Mouse (Mus musculus) intestine, embryonic 16.5 days (tissue): ENCODE data around the gene Pdzd4. TPM values are rescaled to one million over a fixed set of nuclear protein-coding genes. Genes with fewer than 3 reads are reported as not detected.

Source experiments
- ATAC-seq: fragments of 200-750 bp; cut with Nextera tagmentation; 2 replicates; pipeline ENCODE4 v1.8.0; 2017; ENCODE audit warnings: moderate TSS enrichment, moderate library complexity
- H3K27ac ChIP-seq: fragments of 300-500 bp; sonication (generic); 2 replicates; pipeline ENCODE4 v1.5.1; 2014; ENCODE audit warnings: mild to moderate bottlenecking, low read length
- H3K27me3 ChIP-seq: fragments of 300-500 bp; sonication (generic); replicated peaks from 2 replicates; pipeline ENCODE4 v1.6.1; 2014; ENCODE audit warnings: low read length, control low read depth, mixed read lengths; ENCODE audit not compliant: control insufficient read depth, insufficient read depth
- H3K36me3 ChIP-seq: fragments of 300-500 bp; sonication (generic); 2 replicates; pipeline ENCODE4 v1.6.1; 2014; ENCODE audit warnings: low read length, control low read depth; ENCODE audit not compliant: control insufficient read depth, insufficient read depth
- H3K4me1 ChIP-seq: fragments of 300-500 bp; sonication (generic); 2 replicates; pipeline ENCODE4 v1.6.1; 2014; ENCODE audit warnings: low read length, control low read depth, mixed read lengths; ENCODE audit not compliant: control insufficient read depth, insufficient read depth
- H3K4me2 ChIP-seq: fragments of 300-500 bp; sonication (generic); 2 replicates; pipeline ENCODE4 v1.6.1; 2014; ENCODE audit warnings: low read depth, low read length, control low read depth
- H3K4me3 ChIP-seq: fragments of 300-500 bp; sonication (generic); 2 replicates; pipeline ENCODE4 v1.5.1; 2014; ENCODE audit warnings: mild to moderate bottlenecking, low read length
- H3K9ac ChIP-seq: fragments of 300-500 bp; sonication (generic); 2 replicates; pipeline ENCODE4 v1.6.1; 2014; ENCODE audit warnings: low read depth, low read length
- H3K9me3 ChIP-seq: fragments of 300-500 bp; sonication (generic); 2 replicates; pipeline ENCODE4 v1.6.1; 2016; ENCODE audit warnings: low read length, control low read depth; ENCODE audit not compliant: control insufficient read depth
- WGBS: fragments of 180-500 bp; shearing (Covaris S2); extraction: QIAGEN DNeasy Blood & Tissue Kit; methylation state at CpG from one replicate; pipeline ENCODE4 v1.1.7; 2014; 5-methylcytosine and 5-hydroxymethylcytosine counted together
- polyA plus RNA-seq: library from polyadenylated mRNA; unstranded; fragments of >200 nt; fragmentation: Nextera tagmentation; extraction: Ambion mirVana; gene quantifications from 2 replicates; pipeline ENCODE4 v1.2.1, GENCODE M21; 2015

Gene Pdzd4
- polyA plus RNA-seq, 1 experiment from 2014 or later, result 0.53 TPM

DNA sequence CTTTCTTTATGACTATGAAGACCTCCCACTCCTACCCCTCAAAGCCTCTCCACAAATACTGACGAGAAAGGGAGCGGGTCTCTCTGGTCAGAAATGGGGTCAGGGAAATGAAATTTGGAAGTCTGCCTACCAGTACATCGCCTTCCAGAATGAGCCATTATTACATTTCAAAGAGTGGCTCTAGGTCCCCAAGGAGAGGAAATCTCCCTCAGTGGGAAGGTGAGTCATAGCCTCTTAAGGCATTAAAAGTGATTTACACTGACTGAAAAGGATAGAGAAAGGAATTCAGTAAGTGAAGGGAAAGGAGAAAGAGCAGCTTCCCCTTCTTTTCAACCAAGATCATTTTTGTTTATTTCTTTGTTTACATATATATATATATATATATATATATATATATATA, 11.9 kb upstream of the Pdzd4 start:
- 82% methylated on average over 3 of the region's 3 CpGs for WGBS
- Histone ChIP-seq H3K36me3 (no peaks in the 10 kb centered on the region), H3K27me3 (no peaks in the 10 kb centered on the region), H3K4me2 (no peak overlapping the region), H3K9ac (no peak overlapping the region), H3K4me1 (no peaks in the 10 kb centered on the region), H3K4me3 (no peak overlapping the region), H3K27ac (no peak overlapping the region), H3K9me3 (no peaks in the 10 kb centered on the region)
- no peak for ATAC-seq

DNA sequence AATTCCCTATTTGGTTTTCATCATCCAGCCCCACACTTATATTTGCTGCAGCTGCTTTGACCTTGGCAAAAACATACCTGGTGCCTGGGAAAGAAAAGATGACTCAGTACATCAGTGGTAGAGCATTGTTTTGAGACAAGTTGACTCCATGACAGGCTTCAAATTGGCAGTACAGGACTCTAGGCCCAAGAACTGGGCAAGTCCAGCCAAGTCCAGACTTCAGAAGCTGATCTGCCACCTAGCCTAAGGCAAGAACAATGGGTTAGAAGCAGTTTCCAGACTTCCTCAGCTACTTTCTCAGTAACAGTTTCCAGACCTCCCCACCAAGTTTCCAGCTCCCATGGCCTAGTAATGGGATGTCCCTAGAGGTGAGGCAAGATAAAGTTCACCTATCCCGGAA, 11.0 kb upstream of the Pdzd4 start:
- Histone ChIP-seq H3K4me2 (no peak overlapping the region), H3K4me1 (no peaks in the 10 kb centered on the region), H3K9me3 (no peaks in the 10 kb centered on the region), H3K36me3 (no peaks in the 10 kb centered on the region), H3K27me3 (no peaks in the 10 kb centered on the region), H3K27ac (no peak overlapping the region), H3K9ac (no peak overlapping the region), H3K4me3 (no peak overlapping the region)
- ATAC-seq, result no peak
- WGBS, result 93% methylated on average over 1 of the region's 1 CpGs

DNA sequence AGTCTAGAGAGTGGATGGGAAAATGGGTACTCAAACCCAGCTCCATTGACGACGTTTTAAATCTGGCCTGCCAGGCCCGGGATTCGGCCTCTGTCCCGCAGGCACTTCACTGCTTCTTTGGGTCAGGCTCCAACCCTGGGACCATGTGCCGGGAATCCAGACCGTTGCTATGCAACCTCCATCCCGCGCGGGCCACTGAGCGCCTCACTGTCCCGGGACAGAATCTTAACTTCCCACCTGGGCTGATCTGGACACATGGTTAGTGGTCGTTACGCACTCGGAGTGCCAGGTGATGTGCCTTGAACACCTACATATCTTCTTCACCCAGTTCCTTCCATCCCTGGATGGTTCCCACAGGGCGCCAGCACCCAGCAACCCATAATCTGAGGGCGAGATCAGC, 1.0 kb downstream of the Pdzd4 start:
- 13% methylated on average over 17 of the region's 17 CpGs for WGBS
- no peak for ATAC-seq

DNA sequence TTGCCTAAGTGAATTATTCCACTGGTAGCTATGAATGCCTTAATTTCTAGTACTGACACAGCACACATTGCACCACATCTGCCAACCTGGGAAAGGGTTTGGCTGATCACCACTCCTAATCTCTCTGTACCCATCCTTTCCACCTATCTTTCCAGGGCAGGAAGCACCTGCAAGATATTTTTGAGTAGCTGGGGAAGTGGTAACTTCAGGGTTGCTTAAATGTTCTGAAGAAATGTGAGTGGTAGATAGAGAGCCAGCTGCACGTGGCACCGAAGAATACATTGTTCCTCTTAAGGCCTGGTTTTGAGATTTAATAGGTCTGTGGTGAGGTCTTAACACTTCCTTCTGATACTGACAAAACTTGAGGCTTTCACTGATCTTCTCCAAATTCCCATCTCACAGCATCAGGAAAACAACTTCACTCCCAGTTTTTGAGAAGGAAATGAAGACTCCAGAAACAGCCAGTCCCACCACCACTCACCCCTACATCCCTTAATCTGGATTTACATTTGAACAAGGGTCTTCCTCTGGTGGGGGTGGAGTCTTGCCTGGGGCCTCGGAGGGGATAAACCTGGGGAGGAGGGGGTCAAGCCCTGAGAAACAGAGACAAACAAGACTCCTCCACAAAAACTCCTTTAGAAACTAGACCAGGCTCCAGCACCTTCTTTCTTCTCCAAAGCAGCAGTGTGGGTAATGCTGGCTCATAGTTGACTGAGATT, 8.0 kb downstream of the Pdzd4 start:
- Histone ChIP-seq H3K4me3 (no peak overlapping the region), H3K36me3 (no peaks in the 10 kb centered on the region)
- WGBS, result 58% methylated on average over 3 of the region's 3 CpGs

More for the DNA sequence above, 1.0 kb downstream of the Pdzd4 start:
- Histone ChIP-seq H3K27me3 (peaks cover 16% of the 10 kb centered on the region), H3K9me3 (no peaks in the 10 kb centered on the region), H3K4me3 (peak overlapping the region; percentile 63), H3K4me1 (no peaks in the 10 kb centered on the region), H3K27ac (no peak overlapping the region), H3K4me2 (peak overlapping the region; percentile 73), H3K36me3 (no peaks in the 10 kb centered on the region), H3K9ac (peak overlapping the region; percentile 19; the same call in 1 of the 2 replicates)

DNA sequence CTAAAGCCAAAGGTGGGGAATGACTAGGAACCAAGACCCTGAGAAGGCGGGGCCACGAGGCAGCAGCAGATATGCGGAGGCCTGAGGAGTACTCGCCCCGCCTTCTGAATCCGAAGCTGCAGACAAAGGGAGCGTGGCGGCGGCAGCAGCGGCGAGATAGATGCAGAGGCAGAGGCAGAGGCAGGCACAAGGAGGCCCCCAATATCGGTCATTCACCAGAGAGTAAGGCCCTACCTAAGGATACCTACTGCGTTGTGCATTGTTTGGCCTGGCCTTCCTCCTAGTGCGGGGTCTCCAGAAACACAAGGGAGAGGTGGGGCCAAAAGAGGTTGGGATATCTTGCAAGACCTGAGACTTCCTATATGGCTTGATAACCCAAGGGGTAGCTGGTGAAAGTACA, 9.7 kb downstream of the Pdzd4 start:
- no peak; the same call in 1 of the 2 replicates for ATAC-seq
- peak overlapping the region; percentile 56; the same call in 1 of the 2 replicates for H3K9ac ChIP-seq
- no peaks in the 10 kb centered on the region for H3K4me1 ChIP-seq
- H3K27me3 ChIP-seq, result no peaks in the 10 kb centered on the region
- H3K4me3 ChIP-seq, result peak overlapping the region; percentile 29
- H3K36me3 ChIP-seq, result no peaks in the 10 kb centered on the region
- H3K9me3 ChIP-seq, result no peaks in the 10 kb centered on the region
- H3K27ac ChIP-seq, result no peak overlapping the region
- peak overlapping the region; percentile 48 for H3K4me2 ChIP-seq
- WGBS, result 17% methylated on average over 14 of the region's 14 CpGs

More for the DNA sequence above, 8.0 kb downstream of the Pdzd4 start:
- Histone ChIP-seq H3K27ac (no peak overlapping the region), H3K27me3 (no peaks in the 10 kb centered on the region), H3K9me3 (no peaks in the 10 kb centered on the region), H3K4me2 (no peak overlapping the region), H3K9ac (no peak overlapping the region), H3K4me1 (no peaks in the 10 kb centered on the region)
- ATAC-seq, result no peak

DNA sequence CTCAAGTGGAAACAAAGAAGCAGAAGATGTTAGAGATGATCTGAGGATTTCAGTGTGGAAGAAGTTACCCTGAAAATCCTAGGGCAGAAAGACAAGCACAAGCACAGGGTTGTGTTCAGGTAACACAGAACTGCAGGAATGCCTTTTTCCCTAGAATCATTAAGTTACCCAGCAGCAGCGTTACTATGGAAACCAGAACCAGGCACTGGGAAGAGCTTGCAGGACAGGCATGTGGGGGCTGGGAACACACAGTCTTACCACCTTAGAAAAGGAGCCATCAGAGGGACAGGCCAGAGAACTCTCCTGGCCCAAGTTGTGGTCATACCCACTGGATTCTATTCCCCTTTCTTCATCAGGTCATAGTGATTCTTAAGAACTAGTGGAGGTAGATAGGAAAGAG, 19.0 kb downstream of the Pdzd4 start:
- Histone ChIP-seq H3K27me3 (no peaks in the 10 kb centered on the region), H3K9ac (no peak overlapping the region), H3K27ac (no peak overlapping the region), H3K4me2 (no peak overlapping the region), H3K4me3 (no peak overlapping the region), H3K4me1 (no peaks in the 10 kb centered on the region), H3K36me3 (no peaks in the 10 kb centered on the region), H3K9me3 (no peaks in the 10 kb centered on the region)
- WGBS, result 65% methylated on average over 1 of the region's 1 CpGs
- ATAC-seq, result no peak

DNA sequence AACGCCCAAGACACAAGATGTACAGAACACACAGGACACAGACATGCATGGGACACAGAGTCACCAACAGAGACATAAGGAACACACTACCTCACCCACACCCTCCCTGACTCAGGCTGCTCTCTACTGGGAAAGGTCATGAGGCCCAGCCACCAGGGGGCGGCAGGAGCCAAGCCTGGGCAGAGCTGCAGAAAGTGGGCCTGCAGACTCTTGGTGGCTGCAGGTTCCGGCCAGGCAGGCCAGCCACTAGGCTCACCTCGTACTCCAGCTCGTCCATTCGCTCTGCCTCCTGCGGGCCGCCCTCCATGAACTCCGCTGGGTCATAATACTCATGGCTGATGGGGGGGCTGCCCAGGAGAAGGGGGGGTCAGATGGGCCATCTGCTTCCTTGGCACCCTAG, 26.3 kb downstream of the Pdzd4 start:
- Histone ChIP-seq H3K36me3 (no peaks in the 10 kb centered on the region), H3K27me3 (no peaks in the 10 kb centered on the region), H3K9me3 (no peaks in the 10 kb centered on the region), H3K9ac (no peak overlapping the region), H3K4me3 (no peak overlapping the region), H3K4me2 (no peak overlapping the region), H3K4me1 (no peaks in the 10 kb centered on the region), H3K27ac (no peak overlapping the region)
- ATAC-seq, result peak; percentile 79
- WGBS, result 37% methylated on average over 9 of the region's 9 CpGs

DNA sequence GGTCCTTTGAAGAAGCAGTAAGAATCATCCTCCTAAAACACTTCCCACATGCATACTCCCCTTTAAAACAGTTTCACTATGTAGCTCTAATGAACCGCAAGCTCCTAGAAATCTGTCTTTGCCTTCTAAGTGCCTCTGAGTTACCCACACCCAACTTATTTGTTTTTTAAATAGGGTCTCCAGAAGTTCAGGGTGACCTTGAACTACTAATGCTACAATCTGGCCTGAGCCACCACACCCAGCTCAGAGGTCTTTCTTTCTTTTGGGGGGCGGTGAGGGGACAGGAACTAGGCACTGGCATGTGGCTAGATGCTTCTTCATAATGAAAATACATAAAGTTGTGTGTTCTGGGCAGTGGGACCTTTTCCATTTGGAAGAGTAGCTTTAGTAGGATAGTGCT, 27.3 kb downstream of the Pdzd4 start:
- H3K9me3 ChIP-seq, result no peaks in the 10 kb centered on the region
- 76% methylated on average over 2 of the region's 2 CpGs for WGBS
- no peaks in the 10 kb centered on the region for H3K4me1 ChIP-seq
- H3K27ac ChIP-seq, result no peak overlapping the region
- no peak overlapping the region for H3K4me3 ChIP-seq
- H3K4me2 ChIP-seq, result no peak overlapping the region
- H3K9ac ChIP-seq, result no peak overlapping the region
- no peak for ATAC-seq
- no peaks in the 10 kb centered on the region for H3K36me3 ChIP-seq
- no peaks in the 10 kb centered on the region for H3K27me3 ChIP-seq

DNA sequence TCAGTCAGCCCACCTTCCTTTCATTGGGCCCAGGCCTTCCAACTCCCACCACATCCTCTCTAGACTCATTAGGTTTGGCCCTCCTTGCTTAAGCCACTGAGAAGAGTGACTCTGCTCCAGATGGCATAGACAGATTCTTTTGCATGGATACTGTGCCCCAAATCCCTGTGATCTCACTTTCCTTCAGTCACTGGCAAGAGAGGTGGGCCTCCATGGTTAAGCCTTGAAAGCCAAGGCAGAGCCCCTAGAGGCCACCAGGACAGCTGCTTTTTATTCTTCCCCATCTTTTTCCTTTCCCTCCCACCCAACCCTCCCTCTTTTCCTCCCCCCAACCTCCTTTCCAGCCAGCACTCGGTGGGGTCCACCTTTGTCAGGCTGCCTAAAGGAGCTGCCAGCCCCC, 31.3 kb downstream of the Pdzd4 start:
- WGBS, result 60% methylated on average over 1 of the region's 1 CpGs
- no peak overlapping the region for H3K27ac ChIP-seq
- H3K9me3 ChIP-seq, result no peaks in the 10 kb centered on the region
- no peak overlapping the region for H3K4me3 ChIP-seq
- H3K27me3 ChIP-seq, result no peaks in the 10 kb centered on the region
- H3K36me3 ChIP-seq, result no peaks in the 10 kb centered on the region
- ATAC-seq, result no peak
- no peak overlapping the region for H3K9ac ChIP-seq
- 0 out of 2 replicates have a peak, but pooled peaks cover 1% of the 10 kb centered on the region for H3K4me1 ChIP-seq
- no peak overlapping the region for H3K4me2 ChIP-seq

DNA sequence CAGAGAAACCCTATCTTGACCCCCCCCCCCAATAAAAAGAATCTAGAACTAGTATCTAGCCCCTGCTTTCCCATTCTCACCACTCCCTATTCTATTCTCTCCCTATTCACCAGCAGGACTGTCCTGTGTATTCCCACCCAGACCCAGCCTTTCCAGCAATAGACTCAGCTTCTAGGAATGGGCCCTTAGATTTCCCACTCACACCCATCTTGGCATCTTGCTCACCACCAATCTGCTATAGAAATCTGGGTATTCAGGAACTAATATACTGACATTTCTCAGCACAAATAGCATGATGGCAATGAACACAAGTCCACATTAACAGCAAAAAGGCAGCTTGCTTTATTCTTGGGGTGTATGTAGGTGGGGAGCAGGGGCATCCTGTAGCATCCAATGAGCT, 31.7 kb downstream of the Pdzd4 start:
- ATAC-seq, result no peak
- no peak overlapping the region for H3K9ac ChIP-seq
- H3K4me1 ChIP-seq, result 0 out of 2 replicates have a peak, but pooled peaks cover 4% of the 10 kb centered on the region
- no peaks in the 10 kb centered on the region for H3K9me3 ChIP-seq
- H3K27ac ChIP-seq, result no peak overlapping the region
- no peak overlapping the region for H3K4me3 ChIP-seq
- no peaks in the 10 kb centered on the region for H3K27me3 ChIP-seq
- H3K36me3 ChIP-seq, result no peaks in the 10 kb centered on the region
- no peak overlapping the region for H3K4me2 ChIP-seq
